Mouse (Mus musculus): ENCODE data around the gene Zzz3. TPM values are rescaled to one million over a fixed set of nuclear protein-coding genes. Genes with fewer than 3 reads are reported as not detected.

Zzz3 gene
- polyA plus RNA-seq, 1 experiment from 2014 or later, result 61.2 TPM

DNA sequence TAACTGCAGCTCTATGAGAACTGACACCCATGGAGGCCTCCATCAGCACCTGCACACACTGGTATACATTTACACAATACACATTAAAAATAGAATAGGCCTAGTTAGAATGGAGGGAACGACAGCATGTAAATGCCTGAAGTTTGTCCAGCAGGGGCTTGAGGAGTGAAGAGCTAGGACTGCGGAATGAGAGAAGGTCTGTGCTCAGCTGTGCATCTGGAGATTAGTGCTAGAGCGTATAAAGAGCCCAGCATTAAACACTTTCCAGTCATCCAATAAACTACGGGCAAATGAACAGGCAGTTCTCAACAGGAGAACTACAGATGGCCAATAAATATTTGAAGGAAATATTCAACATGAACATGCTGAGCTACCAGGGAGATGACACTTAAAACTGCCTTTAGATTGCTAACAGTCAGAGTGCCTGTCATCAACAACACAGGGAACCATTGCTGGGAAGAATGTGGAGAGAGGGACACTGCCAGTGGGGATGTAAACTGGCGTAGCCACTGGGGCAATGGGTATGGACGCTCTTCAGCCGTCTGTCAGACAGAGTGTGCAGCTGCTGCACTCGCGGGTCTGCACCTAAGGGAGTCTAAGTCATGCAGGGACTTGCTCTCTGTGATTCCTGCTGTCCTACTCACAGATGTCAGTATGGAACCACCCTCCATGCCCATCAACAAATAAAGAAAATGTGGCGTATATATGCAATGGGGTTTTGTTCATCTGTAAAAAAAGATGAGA lies 41.7 kb upstream of the Zzz3 start:
- Histone ChIP-seq H3K4me1 (replicated peaks; ENCODE audit: control insufficient read depth, insufficient read depth, low read length) (no peaks in the 10 kb centered on the region), H3K4me3 (ENCODE audit: low read depth, low read length) (no peak overlapping the region), H3K9me3 (ENCODE audit: control insufficient read depth, low read length) (no peaks in the 10 kb centered on the region), H3K27ac (ENCODE audit: low read depth, low read length) (no peak overlapping the region), H3K4me2 (replicated peaks; ENCODE audit: low read depth, low read length) (no peak overlapping the region), H3K9ac (ENCODE audit: low read depth, low read length) (no peak overlapping the region), H3K36me3 (ENCODE audit: control insufficient read depth, insufficient read depth, low read length) (no peaks in the 10 kb centered on the region), H3K27me3 (ENCODE audit: control insufficient read depth, insufficient read depth, low read length) (no peaks in the 10 kb centered on the region)
- DNase-seq (ENCODE audit: low spot score), result no peak
- WGBS, result 81% methylated on average over 10 of the region's 10 CpGs
- no peak for ATAC-seq (ENCODE audit: low FRiP score)

DNA sequence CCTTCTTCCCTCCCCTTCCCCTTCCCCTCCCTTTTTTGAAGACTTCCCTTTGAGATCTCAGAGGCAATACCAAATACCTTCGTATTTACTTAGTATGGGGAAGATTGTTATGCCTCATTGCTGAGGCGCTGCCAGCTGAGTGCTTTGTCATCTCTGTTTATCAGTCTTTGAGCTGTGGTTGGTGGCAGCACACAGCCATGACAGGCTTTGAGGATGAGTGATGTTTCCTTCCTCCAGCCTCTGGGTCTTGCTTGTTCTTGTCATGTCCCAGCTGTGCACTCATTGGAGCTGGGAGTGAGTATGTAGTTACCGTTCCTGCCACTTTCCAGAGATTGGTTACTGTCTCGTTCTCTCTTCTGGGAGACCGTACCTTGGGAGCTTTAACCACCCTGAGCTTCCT lies 39.9 kb upstream of the Zzz3 start:
- DNase-seq (ENCODE audit: low spot score), result no peak
- Histone ChIP-seq H3K4me1 (replicated peaks; ENCODE audit: control insufficient read depth, insufficient read depth, low read length) (no peaks in the 10 kb centered on the region), H3K27ac (ENCODE audit: low read depth, low read length) (no peak overlapping the region), H3K27me3 (ENCODE audit: control insufficient read depth, insufficient read depth, low read length) (no peaks in the 10 kb centered on the region), H3K4me2 (replicated peaks; ENCODE audit: low read depth, low read length) (no peak overlapping the region), H3K36me3 (ENCODE audit: control insufficient read depth, insufficient read depth, low read length) (0 out of 2 replicates have a peak, but pooled peaks cover 2% of the 10 kb centered on the region), H3K4me3 (ENCODE audit: low read depth, low read length) (no peak overlapping the region), H3K9ac (ENCODE audit: low read depth, low read length) (no peak overlapping the region), H3K9me3 (ENCODE audit: control insufficient read depth, low read length) (no peaks in the 10 kb centered on the region)
- no peak for ATAC-seq (ENCODE audit: low FRiP score)
- WGBS, result 60% methylated on average over 5 of the region's 5 CpGs

DNA sequence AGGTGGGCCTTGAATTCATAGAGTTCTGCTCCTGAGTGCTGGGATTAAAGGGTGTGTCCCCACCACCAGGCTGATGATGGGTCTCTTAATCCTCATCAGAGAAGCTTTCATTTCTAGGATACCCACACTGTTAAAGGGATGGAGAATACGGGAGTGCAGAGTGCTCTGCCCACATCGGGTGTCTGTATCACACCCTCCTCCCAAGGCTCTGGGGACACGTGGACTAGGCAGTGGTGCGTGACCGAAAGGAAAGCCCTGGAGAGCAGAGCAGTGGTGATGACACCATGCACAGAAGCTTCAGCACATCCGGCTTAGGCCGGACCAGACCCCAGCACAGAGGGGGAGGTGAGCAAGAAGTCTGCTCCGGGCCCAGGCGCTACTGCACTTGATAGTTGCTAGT lies 38.5 kb upstream of the Zzz3 start:
- Histone ChIP-seq H3K9me3 (ENCODE audit: control insufficient read depth, low read length) (no peaks in the 10 kb centered on the region), H3K27me3 (ENCODE audit: control insufficient read depth, insufficient read depth, low read length) (no peaks in the 10 kb centered on the region), H3K36me3 (ENCODE audit: control insufficient read depth, insufficient read depth, low read length) (0 out of 2 replicates have a peak, but pooled peaks cover 4% of the 10 kb centered on the region), H3K4me1 (replicated peaks; ENCODE audit: control insufficient read depth, insufficient read depth, low read length) (no peaks in the 10 kb centered on the region), H3K4me2 (replicated peaks; ENCODE audit: low read depth, low read length) (no peak overlapping the region), H3K27ac (ENCODE audit: low read depth, low read length) (no peak overlapping the region), H3K9ac (ENCODE audit: low read depth, low read length) (no peak overlapping the region), H3K4me3 (ENCODE audit: low read depth, low read length) (no peak overlapping the region)
- DNase-seq (ENCODE audit: low spot score) (no peak), ATAC-seq (ENCODE audit: low FRiP score) (0 out of 2 replicates have a peak, but pooled peaks have one; percentile 43)
- WGBS, result 74% methylated on average over 9 of the region's 9 CpGs

DNA sequence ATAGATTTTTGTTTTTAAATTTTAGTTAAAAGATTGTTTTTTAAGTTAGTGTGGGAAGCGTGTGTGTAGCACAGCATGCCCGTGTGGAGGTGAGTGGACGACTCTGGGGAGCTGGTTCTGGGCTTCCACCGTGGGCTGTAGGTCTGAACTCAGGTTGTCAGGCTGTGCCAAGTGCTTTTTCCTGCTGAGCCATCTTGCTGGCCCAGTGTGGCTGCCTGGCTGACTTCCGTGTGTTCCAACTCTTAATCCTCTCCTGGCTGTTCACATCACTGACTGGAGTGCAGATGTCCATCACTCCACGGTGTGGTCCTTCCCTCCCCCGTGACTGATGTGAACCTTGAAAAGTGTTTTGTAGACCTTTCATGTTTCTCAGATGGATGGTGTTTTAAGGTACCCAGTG lies 36.1 kb upstream of the Zzz3 start:
- no peaks in the 10 kb centered on the region for H3K9me3 ChIP-seq (ENCODE audit: control insufficient read depth, low read length)
- H3K4me1 ChIP-seq (replicated peaks; ENCODE audit: control insufficient read depth, insufficient read depth, low read length), result no peaks in the 10 kb centered on the region
- ATAC-seq (ENCODE audit: low FRiP score) (no peak), DNase-seq (ENCODE audit: low spot score) (no peak)
- no peak overlapping the region for H3K27ac ChIP-seq (ENCODE audit: low read depth, low read length)
- no peak overlapping the region for H3K4me3 ChIP-seq (ENCODE audit: low read depth, low read length)
- no peak overlapping the region for H3K9ac ChIP-seq (ENCODE audit: low read depth, low read length)
- H3K27me3 ChIP-seq (ENCODE audit: control insufficient read depth, insufficient read depth, low read length), result no peaks in the 10 kb centered on the region
- H3K36me3 ChIP-seq (ENCODE audit: control insufficient read depth, insufficient read depth, low read length), result 0 out of 2 replicates have a peak, but pooled peaks cover 4% of the 10 kb centered on the region
- no peak overlapping the region for H3K4me2 ChIP-seq (replicated peaks; ENCODE audit: low read depth, low read length)
- 93% methylated on average over 7 of the region's 7 CpGs for WGBS

DNA sequence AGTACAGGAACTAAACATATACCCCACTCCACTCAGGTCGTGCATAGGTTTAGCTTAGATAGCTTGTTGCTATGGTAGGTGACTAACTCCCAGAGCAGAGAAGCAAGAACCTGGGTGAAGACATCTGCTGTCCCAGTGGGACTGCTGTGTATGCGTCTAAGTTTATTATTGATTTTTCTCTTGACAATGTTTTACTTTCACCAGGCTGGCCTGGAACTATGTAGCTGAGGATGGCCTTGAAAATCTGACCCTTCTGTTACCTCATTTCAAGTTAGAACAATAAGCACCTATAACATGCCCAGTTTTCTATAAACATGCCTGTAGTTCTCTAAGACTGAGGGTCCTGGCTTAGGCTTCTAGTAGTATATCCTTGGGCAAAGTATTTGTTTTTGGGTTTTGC lies 31.1 kb upstream of the Zzz3 start:
- no peak for ATAC-seq (ENCODE audit: low FRiP score)
- no peak for DNase-seq (ENCODE audit: low spot score)
- Histone ChIP-seq H3K9me3 (ENCODE audit: control insufficient read depth, low read length) (no peaks in the 10 kb centered on the region), H3K4me1 (replicated peaks; ENCODE audit: control insufficient read depth, insufficient read depth, low read length) (no peaks in the 10 kb centered on the region), H3K27ac (ENCODE audit: low read depth, low read length) (no peak overlapping the region), H3K4me2 (replicated peaks; ENCODE audit: low read depth, low read length) (no peak overlapping the region), H3K9ac (ENCODE audit: low read depth, low read length) (no peak overlapping the region), H3K4me3 (ENCODE audit: low read depth, low read length) (no peak overlapping the region), H3K27me3 (ENCODE audit: control insufficient read depth, insufficient read depth, low read length) (no peaks in the 10 kb centered on the region), H3K36me3 (ENCODE audit: control insufficient read depth, insufficient read depth, low read length) (0 out of 2 replicates have a peak, but pooled peaks cover 7% of the 10 kb centered on the region)
- WGBS, result 90% methylated on average over 2 of the region's 2 CpGs

DNA sequence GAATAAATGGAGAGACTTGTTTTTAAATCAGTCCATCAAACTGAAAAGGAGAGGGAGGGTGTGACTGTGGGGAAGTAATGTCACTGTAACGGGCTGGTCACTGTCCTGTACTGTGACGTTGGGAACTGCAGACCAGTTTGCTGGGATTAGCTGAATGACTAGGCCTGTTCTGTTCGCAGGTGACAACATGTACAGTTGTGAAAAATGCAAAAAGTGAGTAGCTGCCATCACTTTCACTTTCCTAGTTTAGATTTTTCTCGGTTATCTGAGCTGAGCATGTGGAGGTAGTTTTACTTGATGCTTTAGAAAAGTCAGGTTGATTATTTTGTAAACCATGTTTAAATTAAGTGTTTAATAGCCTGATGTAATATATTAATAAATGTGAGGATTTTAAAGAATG lies 19.2 kb upstream of the Zzz3 start:
- Histone ChIP-seq H3K36me3 (ENCODE audit: control insufficient read depth, insufficient read depth, low read length) (no peaks in the 10 kb centered on the region), H3K27me3 (ENCODE audit: control insufficient read depth, insufficient read depth, low read length) (no peaks in the 10 kb centered on the region), H3K27ac (ENCODE audit: low read depth, low read length) (no peak overlapping the region), H3K9ac (ENCODE audit: low read depth, low read length) (no peak overlapping the region), H3K4me2 (replicated peaks; ENCODE audit: low read depth, low read length) (no peak overlapping the region), H3K4me1 (replicated peaks; ENCODE audit: control insufficient read depth, insufficient read depth, low read length) (no peaks in the 10 kb centered on the region), H3K9me3 (ENCODE audit: control insufficient read depth, low read length) (no peaks in the 10 kb centered on the region), H3K4me3 (ENCODE audit: low read depth, low read length) (no peak overlapping the region)
- ATAC-seq (ENCODE audit: low FRiP score) (no peak), DNase-seq (ENCODE audit: low spot score) (no peak)
- 90% methylated on average over 4 of the region's 4 CpGs for WGBS

DNA sequence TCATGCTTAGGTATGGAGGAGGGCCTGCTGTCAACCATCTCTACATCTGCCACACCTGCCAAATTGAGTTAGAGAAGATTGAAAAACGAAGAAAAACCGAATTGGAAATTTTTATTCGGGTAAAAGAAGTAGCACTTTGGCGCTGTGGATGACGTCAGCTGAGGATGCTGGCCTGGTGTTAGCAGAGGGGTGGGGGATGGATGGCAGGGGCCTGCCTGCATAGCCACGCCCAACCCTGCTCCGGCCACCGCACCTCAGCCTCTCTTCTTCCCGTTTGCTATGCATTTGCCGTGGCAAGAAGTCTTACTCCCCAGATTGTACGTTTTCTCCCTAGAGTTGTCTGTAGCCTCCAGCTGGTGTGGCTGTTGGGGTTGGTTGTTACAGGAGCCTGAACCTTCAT lies 11.2 kb upstream of the Zzz3 start:
- ATAC-seq (ENCODE audit: low FRiP score), result no peak
- no peak for DNase-seq (ENCODE audit: low spot score)
- Histone ChIP-seq H3K4me2 (replicated peaks; ENCODE audit: low read depth, low read length) (no peak overlapping the region), H3K4me1 (replicated peaks; ENCODE audit: control insufficient read depth, insufficient read depth, low read length) (no peaks in the 10 kb centered on the region), H3K27ac (ENCODE audit: low read depth, low read length) (no peak overlapping the region), H3K4me3 (ENCODE audit: low read depth, low read length) (no peak overlapping the region), H3K9me3 (ENCODE audit: control insufficient read depth, low read length) (no peaks in the 10 kb centered on the region), H3K27me3 (ENCODE audit: control insufficient read depth, insufficient read depth, low read length) (no peaks in the 10 kb centered on the region), H3K9ac (ENCODE audit: low read depth, low read length) (no peak overlapping the region), H3K36me3 (ENCODE audit: control insufficient read depth, insufficient read depth, low read length) (no peaks in the 10 kb centered on the region)
- 69% methylated on average over 11 of the region's 11 CpGs for WGBS

DNA sequence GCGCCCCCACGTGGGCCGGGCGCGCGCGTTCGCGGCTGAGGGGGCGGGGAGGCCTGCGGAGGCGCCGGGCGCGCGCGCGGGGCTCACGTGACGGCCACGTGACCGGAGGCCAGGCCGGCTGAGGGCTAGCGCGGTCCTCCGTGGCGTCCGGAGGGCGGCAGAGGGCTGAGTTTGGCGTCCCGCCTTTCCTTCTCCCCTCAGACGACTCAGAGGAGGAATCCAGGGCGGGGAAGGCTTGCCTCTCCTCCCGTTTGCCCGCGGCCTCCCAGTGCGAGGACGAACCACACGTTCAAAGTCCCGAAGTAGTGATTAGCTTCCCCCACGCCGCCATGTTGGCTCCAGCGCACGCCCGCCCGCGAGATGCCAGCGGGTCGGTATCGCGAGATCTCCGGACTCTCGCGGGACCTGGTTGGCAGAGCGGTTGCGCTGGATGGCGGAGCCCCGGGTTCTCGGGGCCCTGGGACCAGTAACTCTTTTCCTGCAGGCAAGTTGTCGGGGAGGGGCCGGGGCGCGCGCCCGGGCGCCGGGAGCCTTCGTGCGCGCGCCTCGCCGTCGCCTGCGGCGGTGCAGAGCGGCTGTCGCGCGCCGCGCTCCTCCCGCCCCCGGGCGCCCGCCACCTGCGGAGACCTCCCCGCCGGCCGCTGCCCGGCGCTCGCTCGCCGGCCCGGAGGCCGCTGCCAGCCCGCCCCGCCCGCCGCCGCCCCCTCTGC lies 1.2 kb downstream of the Zzz3 start:
- Histone ChIP-seq H3K27me3 (ENCODE audit: control insufficient read depth, insufficient read depth, low read length) (no peaks in the 10 kb centered on the region), H3K4me3 (ENCODE audit: low read depth, low read length) (peak overlapping the region; percentile 74), H3K4me1 (replicated peaks; ENCODE audit: control insufficient read depth, insufficient read depth, low read length) (peaks cover 2% of the 10 kb centered on the region; the same call in 1 of the 2 replicates), H3K27ac (ENCODE audit: low read depth, low read length) (peak overlapping the region; percentile 99), H3K9me3 (ENCODE audit: control insufficient read depth, low read length) (no peaks in the 10 kb centered on the region), H3K36me3 (ENCODE audit: control insufficient read depth, insufficient read depth, low read length) (no peaks in the 10 kb centered on the region), H3K4me2 (replicated peaks; ENCODE audit: low read depth, low read length) (peak overlapping the region; percentile 82), H3K9ac (ENCODE audit: low read depth, low read length) (peak overlapping the region; percentile 93)
- under 1% methylated on average over 78 of the region's 102 CpGs for WGBS
- ATAC-seq (ENCODE audit: low FRiP score) (peak; percentile 93), DNase-seq (ENCODE audit: low spot score) (peak; percentile 96)

DNA sequence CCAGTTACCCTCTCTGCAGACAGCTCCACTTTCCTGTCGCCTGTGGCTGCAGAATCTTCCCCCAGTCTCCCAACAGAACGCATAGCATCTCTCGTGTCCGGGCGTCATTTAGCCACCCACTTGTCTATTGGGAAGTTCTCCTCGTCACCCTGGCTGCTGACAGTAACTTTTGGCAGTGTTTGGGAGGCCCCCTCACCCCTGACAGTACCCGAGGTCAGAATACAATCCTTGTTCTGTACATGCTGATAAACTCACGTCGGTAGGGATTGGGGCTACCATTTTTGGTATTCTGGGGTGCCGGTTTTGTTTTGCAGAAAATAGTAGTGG lies 1.7 kb downstream of the Zzz3 start:
- 2% methylated on average over 10 of the region's 10 CpGs for WGBS
- Histone ChIP-seq H3K27me3 (ENCODE audit: control insufficient read depth, insufficient read depth, low read length) (no peaks in the 10 kb centered on the region), H3K36me3 (ENCODE audit: control insufficient read depth, insufficient read depth, low read length) (no peaks in the 10 kb centered on the region), H3K4me3 (ENCODE audit: low read depth, low read length) (peak overlapping the region; percentile 74), H3K9me3 (ENCODE audit: control insufficient read depth, low read length) (no peaks in the 10 kb centered on the region), H3K4me1 (replicated peaks; ENCODE audit: control insufficient read depth, insufficient read depth, low read length) (peaks cover 2% of the 10 kb centered on the region; the same call in 1 of the 2 replicates), H3K4me2 (replicated peaks; ENCODE audit: low read depth, low read length) (peak overlapping the region; percentile 82), H3K9ac (ENCODE audit: low read depth, low read length) (peak overlapping the region; percentile 93), H3K27ac (ENCODE audit: low read depth, low read length) (peak overlapping the region; percentile 99)
- peak; percentile 45 for DNase-seq (ENCODE audit: low spot score)
- no peak for ATAC-seq (ENCODE audit: low FRiP score)
